Mouse (Mus musculus) bone marrow macrophage, adult 2 months (primary cell): ENCODE results near the gene Atp5d. TPM values are rescaled to one million over a fixed set of nuclear protein-coding genes. Genes with fewer than 3 reads are reported as not detected.

Experiments
- H3K27ac ChIP-seq: 2 replicates; pipeline ENCODE4 v1.5.1; 2012; ENCODE audit warnings: low read depth, low read length; ENCODE audit not compliant: insufficient read depth
- H3K4me1 ChIP-seq: 2 replicates; pipeline ENCODE4 v1.6.1; 2012; ENCODE audit warnings: low read length; ENCODE audit not compliant: control insufficient read depth, insufficient read depth
- H3K4me3 ChIP-seq: 2 replicates; pipeline ENCODE4 v1.5.1; 2012; ENCODE audit warnings: mild to moderate bottlenecking, low read length, moderate library complexity; ENCODE audit not compliant: insufficient read depth
- CTCF ChIP-seq: IDR thresholded peaks from 2 replicates; pipeline ENCODE4 v1.5.1; 2012; ENCODE audit warnings: low read depth, mild to moderate bottlenecking, low read length, moderate library complexity
- POLR2A ChIP-seq: IDR thresholded peaks from 2 replicates; pipeline ENCODE4 v1.6.1; 2012; ENCODE audit warnings: mild to moderate bottlenecking, low read depth, low read length, borderline replicate concordance
- polyA plus RNA-seq: library from polyadenylated mRNA; stranded (reverse); fragments of >200 nt; gene quantifications from 2 replicates; pipeline ENCODE4 v1.2.4, GENCODE M21; 2012; ENCODE audit not compliant: missing spikeins, insufficient read depth, insufficient read length

Gene Atp5d
- polyA plus RNA-seq, 1 experiment: 198 TPM

GRCm38 (mm10) chr10:80139439-80139775, 975 bp downstream of the Atp5d start:
- Histone ChIP-seq H3K4me3 (peak overlapping the region; percentile 60), H3K4me1 (peaks cover 4% of the 10 kb centered on the region), H3K27ac (no peak overlapping the region)
- TF ChIP-seq CTCF: no peak
- no peak for TF ChIP-seq POLR2A

- Histone ChIP-seq H3K27ac (no peak overlapping the region), H3K4me1 (peaks cover 4% of the 10 kb centered on the region), H3K4me3 (no peak overlapping the region)
- TF ChIP-seq POLR2A (no peak), CTCF (no peak)
Observed at GRCm38 (mm10) chr10:80139975-80140665, 1.7 kb downstream of the Atp5d start.

DNA sequence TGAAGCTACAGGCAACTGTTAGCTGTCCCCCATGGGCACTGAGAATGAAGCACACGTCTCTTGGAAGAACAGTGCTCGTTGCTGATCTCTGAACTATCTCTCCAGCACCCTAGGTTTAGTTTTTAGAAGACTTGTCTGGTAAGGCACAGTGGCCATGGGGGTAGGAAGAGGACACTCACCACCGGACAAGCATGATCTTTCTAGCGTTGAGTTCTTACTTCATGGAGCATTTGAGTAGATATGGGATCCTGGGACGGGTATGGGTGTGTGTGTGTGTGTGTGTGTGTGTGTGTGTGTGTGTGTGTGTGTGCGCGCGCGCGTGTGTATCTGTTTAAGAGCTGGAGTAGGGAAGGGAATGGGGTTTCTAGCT, 2.2 kb downstream of the Atp5d start, which contains the start of gene Cbarp:
Gene Cbarp (minus strand): TSS at position 170 of the 370 bp plus-strand sequence.
- Histone ChIP-seq H3K27ac (peak within 1 kb of the TSS; percentile 23), H3K4me1 (peaks cover 4% of the 10 kb centered on the region), H3K4me3 (peak within 1 kb of the TSS; percentile 50)
- TF ChIP-seq POLR2A (no peak), CTCF (no peak)

DNA sequence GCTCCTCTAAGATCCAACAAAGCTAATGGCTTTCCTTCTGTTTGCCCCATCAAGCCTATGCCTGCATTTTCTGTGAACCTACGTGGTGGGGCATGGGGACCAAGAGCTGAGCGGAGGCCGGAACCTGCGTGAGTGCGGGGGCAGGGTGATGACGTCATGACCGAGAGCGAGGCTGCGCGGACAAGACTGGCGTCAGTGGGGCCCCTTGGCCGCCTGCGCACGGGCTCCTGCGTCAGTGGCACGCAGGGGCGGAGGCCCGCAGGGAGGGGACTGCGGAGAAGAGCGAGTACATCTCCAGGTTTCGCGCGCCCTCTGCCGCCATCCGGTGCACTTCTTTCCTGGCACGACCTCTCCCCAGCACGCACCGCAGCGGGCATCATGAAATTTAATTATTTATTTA, 2.8 kb downstream of the Atp5d start:
- TF ChIP-seq POLR2A: no peak
- 0 out of 2 replicates have a peak, but pooled peaks have one; percentile 35 for TF ChIP-seq CTCF
- Histone ChIP-seq H3K27ac (peak overlapping the region; percentile 23), H3K4me1 (peaks cover 4% of the 10 kb centered on the region), H3K4me3 (peak overlapping the region; percentile 50)

- Histone ChIP-seq H3K27ac (peak overlapping the region; percentile 57), H3K4me1 (peaks cover 4% of the 10 kb centered on the region), H3K4me3 (peak overlapping the region; percentile 74)
- TF ChIP-seq CTCF: no peak
- TF ChIP-seq POLR2A: no peak
Observed at GRCm38 (mm10) chr10:80141786-80142529, 3.5 kb downstream of the Atp5d start.

DNA sequence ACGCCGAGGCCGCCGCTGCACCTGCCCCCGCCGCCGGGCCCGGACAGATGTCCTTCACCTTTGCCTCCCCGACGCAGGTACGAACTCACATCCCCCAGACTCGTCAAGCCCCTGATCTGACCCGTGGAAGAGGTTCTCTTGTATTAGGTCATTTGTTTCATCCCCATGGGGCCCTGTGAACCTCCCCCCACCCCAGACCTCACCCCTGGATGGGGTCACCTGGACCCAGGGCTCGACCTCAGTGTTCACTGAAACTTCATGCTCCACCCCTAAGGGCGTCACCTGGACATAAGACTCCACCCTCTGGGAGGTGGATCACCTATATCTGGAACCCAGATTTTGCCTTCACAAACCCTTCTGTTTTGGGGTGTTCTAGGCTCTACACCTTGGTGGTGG, 4.1 kb downstream of the Atp5d start:
- Histone ChIP-seq H3K4me1 (peaks cover 5% of the 10 kb centered on the region), H3K27ac (peak overlapping the region; percentile 57), H3K4me3 (peak overlapping the region; percentile 74)
- no peak for TF ChIP-seq POLR2A
- TF ChIP-seq CTCF: no peak

DNA sequence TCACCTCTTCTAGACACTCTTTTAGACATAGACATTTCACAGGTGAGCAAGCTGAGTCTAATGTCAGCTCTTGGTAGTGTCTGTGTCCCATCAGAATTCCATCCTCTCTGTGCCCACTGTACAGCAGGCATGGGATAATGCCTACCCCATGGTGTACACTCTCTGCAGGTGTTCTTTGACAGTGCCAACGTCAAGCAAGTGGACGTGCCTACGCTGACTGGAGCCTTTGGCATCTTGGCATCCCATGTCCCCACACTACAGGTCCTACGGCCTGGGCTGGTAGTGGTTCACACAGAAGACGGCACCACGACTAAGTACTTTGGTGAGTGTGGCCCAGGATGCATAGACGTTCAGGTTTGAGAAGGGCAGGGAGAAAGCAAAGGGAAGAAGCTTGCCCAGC, 5.2 kb downstream of the Atp5d start:
- no peak overlapping the region for H3K4me3 ChIP-seq
- H3K4me1 ChIP-seq: peaks cover 6% of the 10 kb centered on the region
- H3K27ac ChIP-seq: no peak overlapping the region
- TF ChIP-seq CTCF: no peak
- TF ChIP-seq POLR2A: no peak

- no peak overlapping the region for H3K4me3 ChIP-seq
- no peak overlapping the region for H3K27ac ChIP-seq
- H3K4me1 ChIP-seq: peaks cover 6% of the 10 kb centered on the region
- TF ChIP-seq POLR2A: no peak
- no peak for TF ChIP-seq CTCF
Observed at GRCm38 (mm10) chr10:80144159-80144558, 5.7 kb downstream of the Atp5d start.

DNA sequence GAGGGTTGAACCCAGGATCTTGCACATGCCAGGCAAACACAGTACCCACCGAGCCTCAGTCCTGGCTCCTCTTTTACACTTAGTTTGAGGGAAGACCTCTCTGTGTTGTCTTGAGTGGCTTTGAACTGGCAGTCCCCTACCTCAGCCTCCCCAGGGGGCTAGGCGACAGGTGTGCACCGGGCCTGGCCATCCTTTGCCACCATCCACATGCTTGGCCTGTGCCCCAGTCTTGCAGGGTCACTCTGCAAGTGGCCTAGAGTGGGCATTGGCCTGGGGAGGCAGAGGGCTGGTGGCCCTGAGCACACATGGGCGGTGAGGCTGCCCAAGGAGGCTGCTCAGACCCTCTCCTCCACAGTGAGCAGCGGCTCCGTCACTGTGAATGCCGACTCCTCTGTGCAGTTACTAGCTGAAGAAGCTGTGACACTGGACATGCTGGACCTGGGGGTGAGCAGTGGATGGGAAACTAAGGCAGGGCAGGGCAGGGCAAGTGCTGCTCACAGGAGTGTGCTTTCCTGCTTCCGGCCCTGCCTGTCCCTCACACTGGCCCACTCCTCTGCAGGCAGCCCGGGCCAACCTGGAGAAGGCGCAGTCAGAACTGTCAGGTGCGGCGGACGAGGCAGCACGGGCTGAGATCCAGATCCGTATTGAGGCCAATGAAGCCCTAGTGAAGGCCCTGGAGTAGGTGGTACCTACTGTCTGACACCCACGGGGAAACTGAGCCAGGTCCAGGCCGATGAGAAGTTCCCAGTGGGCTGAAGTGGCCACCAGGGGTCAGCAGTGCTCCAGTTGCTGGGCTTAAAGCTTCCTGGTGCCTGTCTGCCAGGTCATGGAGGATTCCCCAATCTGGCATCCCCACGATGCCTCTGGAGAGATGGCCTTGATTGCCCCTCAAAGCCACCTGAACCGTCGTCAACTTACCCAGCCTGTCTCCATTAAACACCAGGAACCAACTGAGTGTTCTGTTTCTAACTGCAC, 6.7 kb downstream of the Atp5d start:
- Histone ChIP-seq H3K4me3 (no peak overlapping the region), H3K27ac (no peak overlapping the region), H3K4me1 (peaks cover 6% of the 10 kb centered on the region)
- TF ChIP-seq CTCF (peak; percentile 91), POLR2A (no peak)

DNA sequence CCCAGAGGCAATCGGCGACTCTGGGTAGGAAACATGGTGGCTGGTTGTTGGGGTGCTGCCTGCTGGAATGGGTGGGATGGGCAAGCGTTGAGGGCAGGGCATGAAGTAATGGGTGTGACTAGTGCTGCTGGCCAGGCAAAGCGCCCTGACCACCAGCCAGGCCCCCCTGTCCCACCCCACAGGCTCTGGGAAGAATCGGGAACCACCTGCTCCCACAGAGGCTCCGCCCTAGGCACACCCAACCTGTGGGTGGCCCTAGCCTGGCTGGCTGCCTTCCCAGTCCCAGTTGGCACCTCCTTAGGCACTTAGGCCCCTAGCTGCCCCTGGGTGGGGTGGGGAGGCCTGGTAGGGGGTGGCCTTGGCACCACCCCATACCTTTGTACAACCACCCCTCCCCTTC, 7.5 kb downstream of the Atp5d start:
- no peak overlapping the region for H3K4me3 ChIP-seq
- H3K27ac ChIP-seq: no peak overlapping the region
- TF ChIP-seq POLR2A (no peak), CTCF (no peak)
- H3K4me1 ChIP-seq: peaks cover 4% of the 10 kb centered on the region
